Mouse (Mus musculus): Measurements from ENCODE around the gene Pou2f2. TPM values are rescaled to one million over a fixed set of nuclear protein-coding genes. Genes with fewer than 3 reads are reported as not detected.
"Not testable (repeated sequence)": the region's sequence is repeated elsewhere in the genome, so short reads cannot be mapped to it uniquely, and the experiment has no call there.

Gene Pou2f2
- total RNA-seq, 4 experiments from 2014 or later = 10.5 to 13.2 (median 11.9) TPM

- no peak for DNase-seq (ENCODE audit: low spot score in 2 of 2)
Measured at GRCm38 (mm10) chr7:25067909-25068656, 111.4 kb downstream of the Pou2f2 start.

- no peak for DNase-seq (ENCODE audit: low spot score in 2 of 2)
Measured at GRCm38 (mm10) chr7:25067338-25067737, 112.2 kb downstream of the Pou2f2 start.

GRCm38 (mm10) chr7:25063900-25064299, 115.6 kb downstream of the Pou2f2 start:
- peak in 1 of 2 experiments; percentile 89 for DNase-seq (ENCODE audit: low spot score in 2 of 2)

- no peak for DNase-seq (ENCODE audit: low spot score in 2 of 2)
Measured at GRCm38 (mm10) chr7:25063346-25063745, 116.2 kb downstream of the Pou2f2 start.

- no peak for DNase-seq (ENCODE audit: low spot score in 2 of 2)
Measured at GRCm38 (mm10) chr7:25058836-25059235, 120.7 kb downstream of the Pou2f2 start.

- no peak for DNase-seq (ENCODE audit: low spot score in 2 of 2)
Measured at GRCm38 (mm10) chr7:25058394-25058793, 121.1 kb downstream of the Pou2f2 start.

- DNase-seq (ENCODE audit: low spot score in 2 of 2) = no peak
Measured at GRCm38 (mm10) chr7:25057888-25058287, 121.6 kb downstream of the Pou2f2 start.

- no peak for DNase-seq (ENCODE audit: low spot score in 2 of 2)
Measured at GRCm38 (mm10) chr7:25056951-25057350, 122.6 kb downstream of the Pou2f2 start.

GRCm38 (mm10) chr7:25052587-25052986, 126.9 kb downstream of the Pou2f2 start:
- no peak for DNase-seq (ENCODE audit: low spot score in 2 of 2)

- no peak for DNase-seq (ENCODE audit: low spot score in 2 of 2)
Measured at GRCm38 (mm10) chr7:25049295-25049930, 130.1 kb downstream of the Pou2f2 start.

GRCm38 (mm10) chr7:25047363-25047762, 132.2 kb downstream of the Pou2f2 start:
- peak in 1 of 2 experiments; percentile 71 for DNase-seq (ENCODE audit: low spot score in 2 of 2)

- not testable (repeated sequence) for DNase-seq (ENCODE audit: low spot score in 2 of 2)
Measured at GRCm38 (mm10) chr7:25044599-25044998, 134.9 kb downstream of the Pou2f2 start.

GRCm38 (mm10) chr7:25041921-25042320, 137.6 kb downstream of the Pou2f2 start:
- DNase-seq (ENCODE audit: low spot score in 2 of 2) = peak in 1 of 2 experiments; percentile 63

Small RNAs within 50 kb of the gene (microRNA-seq; reads per million reads assigned to microRNA genes)
- 0 to 0.21 reads per million in 2 experiments for gene Mir6537
- 0 to 0.44 reads per million in 2 experiments for gene Mir7048

Other genes with a start within 250 kb of the Pou2f2 start
- not detected for gene Gm4881, start 235.2 kb downstream of the Pou2f2 start, total RNA-seq (2022)
- 100 to 1,000 TPM; 322 to 333 (median 326) TPM for gene Rabac1, start 207.0 kb downstream of the Pou2f2 start, total RNA-seq (2022)
- 1,000 to 10,000 TPM; 1,859 to 2,026 (median 1,901) TPM for gene Atp1a3, start 173.8 kb downstream of the Pou2f2 start, total RNA-seq (2022)
- 100 to 1,000 TPM; 201 to 224 (median 207) TPM for gene Grik5, start 107.4 kb downstream of the Pou2f2 start, total RNA-seq (2022)
- 10 to 100 TPM; 36.8 to 40.0 (median 37.1) TPM for gene Zfp574, start 107.2 kb downstream of the Pou2f2 start, total RNA-seq (2022)
- 10 to 100 TPM; 21.2 to 24.5 (median 22.2) TPM for gene Dedd2, start 40.9 kb upstream of the Pou2f2 start, total RNA-seq (2022)
- 10 to 100 TPM; 12.1 to 12.9 (median 12.8) TPM for gene Zfp526, start 41.7 kb upstream of the Pou2f2 start, total RNA-seq (2022)
- 100 to 1,000 TPM; 214 to 232 (median 222) TPM for gene Gsk3a, start 58.1 kb upstream of the Pou2f2 start, total RNA-seq (2022)
- 10 to 100 TPM; 61.3 to 75.7 (median 69.9) TPM for gene Erf, start 71.0 kb upstream of the Pou2f2 start, total RNA-seq (2022)
- gene Cic, start 88.0 kb upstream of the Pou2f2 start, total RNA-seq (2022) = 100 to 1,000 TPM; 196 to 238 (median 227) TPM
- 10 to 100 TPM; 29.5 to 38.7 (median 32.2) TPM for gene Pafah1b3, start 118.3 kb upstream of the Pou2f2 start, total RNA-seq (2022)
- gene Prr19, start 121.7 kb upstream of the Pou2f2 start, total RNA-seq (2022) = not detected
- 10 to 100 TPM; 40.7 to 46.5 (median 42.0) TPM for gene Tmem145, start 126.4 kb upstream of the Pou2f2 start, total RNA-seq (2022)
- gene Megf8, start 137.4 kb upstream of the Pou2f2 start, total RNA-seq (2022) = 100 to 1,000 TPM in 3 of 4 experiments, 10 to 100 TPM in 1; 99.2 to 109 (median 104) TPM
- gene Cnfn, start 190.0 kb upstream of the Pou2f2 start, total RNA-seq (2022) = not detected
- gene Lipe, start 219.0 kb upstream of the Pou2f2 start, total RNA-seq (2022) = 10 to 100 TPM in 1 of 4 experiments, 1 to 10 TPM in 3; 8.2 to 10.7 (median 8.8) TPM
- not detected for gene Cxcl17, start 233.2 kb upstream of the Pou2f2 start, total RNA-seq (2022)